Mouse (Mus musculus) midbrain, embryonic 15.5 days (tissue): ENCODE results near the gene Cops7a. TPM values are rescaled to one million over a fixed set of nuclear protein-coding genes. Genes with fewer than 3 reads are reported as not detected.
A peak's percentile ranks its signal among the peaks of the same experiment; 100 is the strongest.

Experiments used
- ATAC-seq: fragments of 200-750 bp; cut with Nextera tagmentation; replicated peaks from 2 replicates; pipeline ENCODE4 v1.8.0; 2017; ENCODE audit warnings: moderate TSS enrichment
- H3K27ac ChIP-seq: fragments of 300-500 bp; sonication (generic); 2 replicates; pipeline ENCODE4 v1.5.1; 2015; ENCODE audit warnings: mild to moderate bottlenecking, inconsistent platforms
- H3K27me3 ChIP-seq: fragments of 300-500 bp; sonication (generic); replicated peaks from 2 replicates; pipeline ENCODE4 v1.6.1; 2015; ENCODE audit warnings: inconsistent platforms
- H3K36me3 ChIP-seq: fragments of 300-500 bp; sonication (generic); replicated peaks from 2 replicates; pipeline ENCODE4 v1.6.1; 2015; ENCODE audit warnings: inconsistent platforms
- H3K4me1 ChIP-seq: fragments of 300-500 bp; sonication (generic); 2 replicates; pipeline ENCODE4 v1.6.1; 2015; ENCODE audit warnings: inconsistent platforms
- H3K4me2 ChIP-seq: fragments of 300-500 bp; sonication (generic); 2 replicates; pipeline ENCODE4 v1.6.1; 2015; ENCODE audit warnings: inconsistent platforms, mild to moderate bottlenecking, moderate library complexity
- H3K4me3 ChIP-seq: fragments of 300-500 bp; sonication (generic); 2 replicates; pipeline ENCODE4 v1.5.1; 2015; ENCODE audit warnings: mild to moderate bottlenecking, inconsistent platforms
- H3K9ac ChIP-seq: fragments of 300-500 bp; sonication (generic); 2 replicates; pipeline ENCODE4 v1.6.1; 2015; ENCODE audit warnings: mild to moderate bottlenecking, inconsistent platforms
- H3K9me3 ChIP-seq: fragments of 300-500 bp; sonication (generic); 2 replicates; pipeline ENCODE4 v1.6.1; 2016; ENCODE audit warnings: inconsistent platforms
- WGBS: fragments of 180-500 bp; shearing (Covaris S2); methylation state at CpG from one replicate; pipeline ENCODE4 v1.1.7; 2015; ENCODE audit warnings: mixed read lengths; 5-methylcytosine and 5-hydroxymethylcytosine counted together
- polyA plus RNA-seq: library from polyadenylated mRNA; unstranded; fragments of >200 nt; fragmentation: Nextera tagmentation; extraction: Ambion mirVana; gene quantifications from 2 replicates; pipeline ENCODE4 v1.2.1, GENCODE M21; 2015

Gene Cops7a
- polyA plus RNA-seq, 1 experiment from 2014 or later = 95.5 TPM

- no peak for ATAC-seq
- H3K27me3 ChIP-seq = peaks cover 26% of the 10 kb centered on the region
- WGBS = 41% methylated on average over 8 of the region's 8 CpGs
Observed at GRCm38 (mm10) chr6:124995831-124996403, 30.6 kb upstream of the Cops7a start.

DNA sequence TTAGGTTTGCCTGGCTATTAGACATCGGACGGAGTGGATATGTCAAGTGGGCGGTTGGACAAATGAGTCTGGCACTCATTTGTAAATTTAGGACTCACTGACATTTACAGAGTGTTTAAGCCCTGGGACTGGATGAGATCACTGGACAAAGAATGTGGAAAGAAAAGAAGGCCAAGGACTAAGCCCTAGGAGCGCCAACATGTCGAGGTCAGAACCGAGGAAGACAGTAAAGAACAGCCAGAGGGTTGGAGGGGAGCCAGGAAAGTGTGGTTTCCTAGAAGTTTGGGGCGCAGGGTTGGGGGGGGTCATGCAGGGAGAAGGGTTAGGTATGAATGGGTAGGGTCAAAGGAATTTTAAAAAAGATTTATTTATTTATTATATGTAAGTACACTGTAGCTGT, 29.9 kb upstream of the Cops7a start:
- H3K4me3 ChIP-seq = no peak overlapping the region
- H3K9me3 ChIP-seq = no peaks in the 10 kb centered on the region
- WGBS = 82% methylated on average over 7 of the region's 7 CpGs
- H3K27me3 ChIP-seq = peaks cover 26% of the 10 kb centered on the region
- ATAC-seq = no peak
- peaks cover 1% of the 10 kb centered on the region; the same call in 1 of the 2 replicates for H3K36me3 ChIP-seq
- H3K27ac ChIP-seq = no peak overlapping the region
- H3K9ac ChIP-seq = no peak overlapping the region
- peaks cover 42% of the 10 kb centered on the region for H3K4me1 ChIP-seq
- H3K4me2 ChIP-seq = no peak overlapping the region

More at GRCm38 (mm10) chr6:124995831-124996403, 30.6 kb upstream of the Cops7a start:
- Histone ChIP-seq H3K27ac (peak overlapping the region; percentile 90), H3K4me2 (peak overlapping the region; percentile 89), H3K4me1 (peaks cover 42% of the 10 kb centered on the region), H3K9me3 (no peaks in the 10 kb centered on the region), H3K9ac (peak overlapping the region; percentile 96), H3K36me3 (peaks cover 5% of the 10 kb centered on the region; the same call in 1 of the 2 replicates), H3K4me3 (peak overlapping the region; percentile 88)

GRCm38 (mm10) chr6:124993876-124994275, 28.5 kb upstream of the Cops7a start:
- ATAC-seq = no peak
- Histone ChIP-seq H3K9ac (peak overlapping the region; percentile 34; the same call in 1 of the 2 replicates), H3K36me3 (no peaks in the 10 kb centered on the region), H3K9me3 (no peaks in the 10 kb centered on the region), H3K27ac (0 out of 2 replicates have a peak overlapping the region, but pooled peaks have one; percentile 32), H3K27me3 (peaks cover 15% of the 10 kb centered on the region), H3K4me2 (peak overlapping the region; percentile 32), H3K4me1 (peaks cover 32% of the 10 kb centered on the region), H3K4me3 (0 out of 2 replicates have a peak overlapping the region, but pooled peaks have one; percentile 15)
- WGBS = 11% methylated on average over 11 of the region's 11 CpGs

GRCm38 (mm10) chr6:124993365-124993764, 28.0 kb upstream of the Cops7a start:
- Histone ChIP-seq H3K27me3 (peaks cover 10% of the 10 kb centered on the region), H3K9ac (no peak overlapping the region), H3K9me3 (no peaks in the 10 kb centered on the region), H3K36me3 (no peaks in the 10 kb centered on the region), H3K27ac (no peak overlapping the region), H3K4me1 (peaks cover 27% of the 10 kb centered on the region), H3K4me3 (no peak overlapping the region), H3K4me2 (no peak overlapping the region)
- no peak for ATAC-seq
- WGBS = 78% methylated on average over 9 of the region's 9 CpGs

GRCm38 (mm10) chr6:124992241-124992640, 26.9 kb upstream of the Cops7a start:
- 77% methylated on average over 4 of the region's 4 CpGs for WGBS
- Histone ChIP-seq H3K9me3 (no peaks in the 10 kb centered on the region), H3K4me1 (peaks cover 17% of the 10 kb centered on the region), H3K27ac (no peak overlapping the region), H3K27me3 (peaks cover 9% of the 10 kb centered on the region; the same call in 1 of the 2 replicates), H3K4me2 (no peak overlapping the region), H3K4me3 (no peak overlapping the region), H3K9ac (no peak overlapping the region), H3K36me3 (no peaks in the 10 kb centered on the region)
- ATAC-seq = no peak

DNA sequence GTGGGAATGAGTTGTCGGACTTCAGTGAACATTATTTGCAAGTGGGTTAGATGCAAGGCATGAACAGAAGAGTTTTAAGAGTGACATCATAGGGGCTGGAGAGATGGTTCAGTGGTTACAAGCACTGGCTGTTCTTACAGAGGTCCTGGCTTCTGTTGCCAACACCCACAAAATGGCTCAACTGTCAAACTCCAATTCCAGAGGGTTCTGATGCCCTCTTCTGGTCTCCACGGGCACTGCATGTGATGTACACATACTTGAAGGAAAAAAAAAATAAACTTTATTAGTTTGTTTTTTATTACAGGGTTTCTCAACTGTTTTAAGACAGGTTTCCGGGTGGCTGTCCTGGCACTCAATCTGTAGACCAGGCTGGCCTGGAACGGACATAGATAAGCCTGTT, 2.4 kb upstream of the Cops7a start:
- WGBS = 69% methylated on average over 4 of the region's 4 CpGs
- Histone ChIP-seq H3K9ac (no peak overlapping the region), H3K27ac (no peak overlapping the region), H3K4me3 (no peak overlapping the region), H3K9me3 (no peaks in the 10 kb centered on the region), H3K27me3 (no peaks in the 10 kb centered on the region), H3K36me3 (no peaks in the 10 kb centered on the region), H3K4me2 (no peak overlapping the region), H3K4me1 (peaks cover 17% of the 10 kb centered on the region)
- no peak for ATAC-seq

- peaks cover 17% of the 10 kb centered on the region for H3K4me1 ChIP-seq
- 97% methylated on average over 7 of the region's 7 CpGs for WGBS
- H3K27me3 ChIP-seq = no peaks in the 10 kb centered on the region
- no peak overlapping the region for H3K9ac ChIP-seq
- H3K36me3 ChIP-seq = peaks cover 3% of the 10 kb centered on the region; the same call in 1 of the 2 replicates
- no peak for ATAC-seq
- H3K9me3 ChIP-seq = no peaks in the 10 kb centered on the region
- peak overlapping the region; percentile 65 for H3K4me3 ChIP-seq
- peak overlapping the region; percentile 92 for H3K4me2 ChIP-seq
- no peak overlapping the region for H3K27ac ChIP-seq
Observed at GRCm38 (mm10) chr6:124966466-124967118, 1.3 kb upstream of the Cops7a start.

DNA sequence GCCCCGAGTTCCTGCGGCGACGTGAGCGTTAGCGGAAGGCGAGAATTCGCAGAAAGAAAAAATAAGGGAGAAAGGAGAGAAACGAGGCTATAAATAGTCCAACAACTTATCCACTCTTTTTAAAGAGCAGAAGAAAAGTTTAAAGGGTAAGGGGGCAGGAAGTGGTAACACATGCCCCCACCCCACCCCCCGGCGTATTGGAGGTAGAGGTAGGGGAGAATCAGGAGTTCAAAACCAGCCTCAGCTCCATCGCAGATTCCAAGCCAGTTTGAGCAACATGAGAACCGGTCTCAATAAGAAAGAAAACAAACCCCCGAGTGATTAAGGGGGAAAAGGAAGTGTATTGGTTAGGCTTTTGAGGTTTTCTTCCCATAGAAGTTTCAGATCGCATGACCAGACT, 409 bp upstream of the Cops7a start:
- Histone ChIP-seq H3K27ac (peak overlapping the region; percentile 89), H3K27me3 (no peaks in the 10 kb centered on the region), H3K4me2 (peak overlapping the region; percentile 92), H3K9ac (peak overlapping the region; percentile 84), H3K4me1 (peaks cover 17% of the 10 kb centered on the region), H3K4me3 (peak overlapping the region; percentile 65), H3K9me3 (no peaks in the 10 kb centered on the region), H3K36me3 (peaks cover 11% of the 10 kb centered on the region; the same call in 1 of the 2 replicates)
- 17% methylated on average over 15 of the region's 15 CpGs for WGBS
- ATAC-seq = 0 out of 2 replicates have a peak, but pooled peaks have one; percentile 18

DNA sequence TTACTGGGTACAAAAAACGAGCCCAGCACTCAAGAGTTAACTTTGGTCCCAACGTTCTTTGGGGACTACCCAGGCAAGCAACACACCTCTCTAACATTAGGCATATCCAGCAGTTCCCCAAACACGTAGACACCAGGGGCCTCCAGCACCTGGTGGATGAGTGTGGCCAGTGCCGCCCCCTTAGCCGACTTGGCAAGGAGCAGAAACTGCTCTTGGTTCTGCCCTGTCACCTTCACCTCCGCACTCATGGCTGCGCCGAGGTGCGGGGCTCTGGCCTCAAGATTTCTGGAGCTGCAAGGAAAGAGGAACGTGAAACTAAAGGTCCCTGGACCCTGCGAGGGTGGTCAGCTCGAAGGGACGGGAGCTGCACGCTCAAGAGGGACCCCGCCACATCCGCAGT, 700 bp downstream of the Cops7a start:
- Histone ChIP-seq H3K36me3 (peaks cover 16% of the 10 kb centered on the region), H3K4me2 (peak overlapping the region; percentile 92), H3K27ac (peak overlapping the region; percentile 89), H3K4me1 (peaks cover 17% of the 10 kb centered on the region), H3K27me3 (no peaks in the 10 kb centered on the region), H3K9me3 (no peaks in the 10 kb centered on the region), H3K4me3 (peak overlapping the region; percentile 65), H3K9ac (peak overlapping the region; percentile 84)
- ATAC-seq = peak; percentile 57
- 41% methylated on average over 16 of the region's 16 CpGs for WGBS

DNA sequence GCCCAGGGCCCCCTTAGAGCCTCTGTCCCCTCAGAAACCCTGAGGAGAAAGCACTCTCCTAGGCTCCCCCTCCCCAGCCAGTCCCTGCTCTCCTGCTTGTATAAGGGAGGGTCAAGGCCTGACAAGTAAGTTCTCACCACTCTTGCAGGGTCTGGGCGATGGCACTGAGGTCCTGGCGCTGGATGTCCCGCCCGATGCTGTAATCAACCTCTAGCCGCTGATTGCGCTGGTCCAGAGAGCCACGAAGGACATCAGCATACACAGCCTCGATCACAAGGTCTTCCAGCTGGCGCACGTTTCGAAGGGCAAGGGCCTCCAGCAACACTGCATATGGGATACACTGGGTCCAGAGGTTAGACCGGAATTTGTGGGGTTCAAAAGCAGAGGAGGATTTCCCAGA, 4.3 kb downstream of the Cops7a start:
- 93% methylated on average over 12 of the region's 12 CpGs for WGBS
- H3K36me3 ChIP-seq = peaks cover 34% of the 10 kb centered on the region

GRCm38 (mm10) chr6:124959960-124960359, 5.4 kb downstream of the Cops7a start:
- Histone ChIP-seq H3K4me1 (peaks cover 9% of the 10 kb centered on the region), H3K27ac (no peak overlapping the region), H3K4me2 (no peak overlapping the region), H3K9ac (no peak overlapping the region), H3K27me3 (no peaks in the 10 kb centered on the region), H3K4me3 (no peak overlapping the region), H3K9me3 (no peaks in the 10 kb centered on the region), H3K36me3 (peaks cover 38% of the 10 kb centered on the region)
- 94% methylated on average over 13 of the region's 13 CpGs for WGBS
- ATAC-seq = no peak

More for the DNA sequence above, 4.3 kb downstream of the Cops7a start:
- no peak for ATAC-seq
- Histone ChIP-seq H3K9ac (no peak overlapping the region), H3K27me3 (no peaks in the 10 kb centered on the region), H3K27ac (no peak overlapping the region), H3K4me3 (no peak overlapping the region), H3K4me1 (peaks cover 10% of the 10 kb centered on the region), H3K9me3 (no peaks in the 10 kb centered on the region), H3K4me2 (no peak overlapping the region)

- Histone ChIP-seq H3K27ac (no peak overlapping the region), H3K4me3 (no peak overlapping the region), H3K36me3 (peaks cover 38% of the 10 kb centered on the region), H3K4me2 (no peak overlapping the region), H3K27me3 (no peaks in the 10 kb centered on the region), H3K9me3 (no peaks in the 10 kb centered on the region), H3K9ac (no peak overlapping the region), H3K4me1 (no peaks in the 10 kb centered on the region)
- WGBS = 90% methylated on average over 3 of the region's 3 CpGs
- no peak for ATAC-seq
Observed at GRCm38 (mm10) chr6:124958127-124958526, 7.2 kb downstream of the Cops7a start.
